Mouse (Mus musculus): ENCODE data around the gene Zcchc4. TPM values are rescaled to one million over a fixed set of nuclear protein-coding genes. Genes with fewer than 3 reads are reported as not detected.

Zcchc4 gene
- polyA plus RNA-seq (2015; fragmentation: Nextera tagmentation; extraction: Ambion mirVana): 13.0 and 15.9 TPM in 2 replicates

GRCm38 (mm10) chr5:52775237-52775636 is at the start of gene Zcchc4:
Gene Zcchc4, plus strand, starts transcription at chr5:52775409.
- H3K4me1 ChIP-seq (replicated peaks): no peaks in the 10 kb centered on the region
- H3K9ac ChIP-seq: no peak within 1 kb of the TSS
- WGBS: 66% methylated on average over 8 of the region's 8 CpGs
- H3K9me3 ChIP-seq: no peaks in the 10 kb centered on the region
- H3K27ac ChIP-seq: no peak within 1 kb of the TSS
- no peaks in the 10 kb centered on the region for H3K27me3 ChIP-seq
- no peak within 1 kb of the TSS for H3K4me3 ChIP-seq
- ATAC-seq (ENCODE audit: low FRiP score): no peak
- no peaks in the 10 kb centered on the region for H3K36me3 ChIP-seq
- no peak within 1 kb of the TSS for H3K4me2 ChIP-seq

- Histone ChIP-seq H3K36me3 (no peaks in the 10 kb centered on the region), H3K9me3 (no peaks in the 10 kb centered on the region), H3K27me3 (no peaks in the 10 kb centered on the region), H3K9ac (no peak overlapping the region), H3K4me3 (no peak overlapping the region), H3K27ac (no peak overlapping the region), H3K4me2 (no peak overlapping the region), H3K4me1 (replicated peaks) (no peaks in the 10 kb centered on the region)
- 91% methylated on average over 5 of the region's 5 CpGs for WGBS
- no peak for ATAC-seq (ENCODE audit: low FRiP score)
Observed at GRCm38 (mm10) chr5:52727747-52728146, 47.5 kb upstream of the Zcchc4 start.

- Histone ChIP-seq H3K4me2 (no peak overlapping the region), H3K27me3 (no peaks in the 10 kb centered on the region), H3K27ac (no peak overlapping the region), H3K4me1 (replicated peaks) (no peaks in the 10 kb centered on the region), H3K4me3 (no peak overlapping the region), H3K9me3 (no peaks in the 10 kb centered on the region), H3K36me3 (no peaks in the 10 kb centered on the region), H3K9ac (no peak overlapping the region)
- WGBS: 84% methylated on average over 4 of the region's 4 CpGs
- ATAC-seq (ENCODE audit: low FRiP score): no peak
Observed at GRCm38 (mm10) chr5:52732811-52733210, 42.4 kb upstream of the Zcchc4 start.

GRCm38 (mm10) chr5:52736046-52736445 is 39.2 kb upstream of the Zcchc4 start:
- no peak for ATAC-seq (ENCODE audit: low FRiP score)
- Histone ChIP-seq H3K36me3 (no peaks in the 10 kb centered on the region), H3K4me2 (no peak overlapping the region), H3K4me1 (replicated peaks) (no peaks in the 10 kb centered on the region), H3K9me3 (no peaks in the 10 kb centered on the region), H3K27me3 (no peaks in the 10 kb centered on the region), H3K27ac (no peak overlapping the region), H3K9ac (no peak overlapping the region), H3K4me3 (no peak overlapping the region)
- WGBS: 63% methylated on average over 3 of the region's 3 CpGs

- H3K9me3 ChIP-seq: no peaks in the 10 kb centered on the region
- H3K4me2 ChIP-seq: peak within 1 kb of the TSS; percentile 81
- peak within 1 kb of the TSS; percentile 60; the same call in 1 of the 2 replicates for H3K27ac ChIP-seq
- under 1% methylated on average over 67 of the region's 75 CpGs for WGBS
- H3K4me1 ChIP-seq (replicated peaks): peaks cover 6% of the 10 kb centered on the region; the same call in 1 of the 2 replicates
- peak within 1 kb of the TSS; percentile 76 for H3K9ac ChIP-seq
- ATAC-seq (ENCODE audit: low FRiP score): peak; percentile 91
- H3K27me3 ChIP-seq: no peaks in the 10 kb centered on the region
- H3K36me3 ChIP-seq: no peaks in the 10 kb centered on the region
- H3K4me3 ChIP-seq: peak within 1 kb of the TSS; percentile 73
Observed at GRCm38 (mm10) chr5:52741391-52742111, 33.7 kb upstream of the Zcchc4 start, which contains the start of gene Pi4k2b. Gene Pi4k2b, plus strand, starts transcription at chr5:52741574.

- no peaks in the 10 kb centered on the region for H3K9me3 ChIP-seq
- H3K36me3 ChIP-seq: no peaks in the 10 kb centered on the region
- no peak for ATAC-seq (ENCODE audit: low FRiP score)
- 0 out of 2 replicates have a peak overlapping the region, but pooled peaks have one; percentile 60 for H3K27ac ChIP-seq
- peaks cover 6% of the 10 kb centered on the region; the same call in 1 of the 2 replicates for H3K4me1 ChIP-seq (replicated peaks)
- peak overlapping the region; percentile 73 for H3K4me3 ChIP-seq
- H3K27me3 ChIP-seq: no peaks in the 10 kb centered on the region
- WGBS: 4% methylated on average over 17 of the region's 17 CpGs
- peak overlapping the region; percentile 76 for H3K9ac ChIP-seq
- peak overlapping the region; percentile 81 for H3K4me2 ChIP-seq
Observed at GRCm38 (mm10) chr5:52742112-52742813, 32.9 kb upstream of the Zcchc4 start.

- Histone ChIP-seq H3K4me2 (peak overlapping the region; percentile 81), H3K27me3 (no peaks in the 10 kb centered on the region), H3K27ac (no peak overlapping the region), H3K4me1 (replicated peaks) (peaks cover 6% of the 10 kb centered on the region; the same call in 1 of the 2 replicates), H3K9ac (no peak overlapping the region), H3K4me3 (no peak overlapping the region), H3K36me3 (no peaks in the 10 kb centered on the region), H3K9me3 (no peaks in the 10 kb centered on the region)
- 51% methylated on average over 4 of the region's 4 CpGs for WGBS
- ATAC-seq (ENCODE audit: low FRiP score): no peak
Observed at GRCm38 (mm10) chr5:52743231-52743630, 32.0 kb upstream of the Zcchc4 start.

- no peaks in the 10 kb centered on the region for H3K9me3 ChIP-seq
- H3K4me2 ChIP-seq: no peak overlapping the region
- H3K4me3 ChIP-seq: no peak overlapping the region
- no peak overlapping the region for H3K9ac ChIP-seq
- H3K4me1 ChIP-seq (replicated peaks): peaks cover 4% of the 10 kb centered on the region; the same call in 1 of the 2 replicates
- no peak overlapping the region for H3K27ac ChIP-seq
- no peaks in the 10 kb centered on the region for H3K27me3 ChIP-seq
- H3K36me3 ChIP-seq: no peaks in the 10 kb centered on the region
- no peak for ATAC-seq (ENCODE audit: low FRiP score)
Observed at GRCm38 (mm10) chr5:52746920-52747319, 28.3 kb upstream of the Zcchc4 start.

GRCm38 (mm10) chr5:52748732-52749131 is 26.5 kb upstream of the Zcchc4 start:
- Histone ChIP-seq H3K4me2 (no peak overlapping the region), H3K9me3 (no peaks in the 10 kb centered on the region), H3K4me1 (replicated peaks) (0 out of 2 replicates have a peak, but pooled peaks cover 2% of the 10 kb centered on the region), H3K4me3 (no peak overlapping the region), H3K9ac (no peak overlapping the region), H3K27me3 (no peaks in the 10 kb centered on the region), H3K27ac (no peak overlapping the region), H3K36me3 (no peaks in the 10 kb centered on the region)
- ATAC-seq (ENCODE audit: low FRiP score): no peak
- 84% methylated on average over 5 of the region's 5 CpGs for WGBS

GRCm38 (mm10) chr5:52753146-52753545 is 22.1 kb upstream of the Zcchc4 start:
- no peak for ATAC-seq (ENCODE audit: low FRiP score)
- Histone ChIP-seq H3K4me3 (no peak overlapping the region), H3K27me3 (no peaks in the 10 kb centered on the region), H3K9ac (no peak overlapping the region), H3K27ac (no peak overlapping the region), H3K9me3 (no peaks in the 10 kb centered on the region), H3K4me1 (replicated peaks) (no peaks in the 10 kb centered on the region), H3K36me3 (0 out of 2 replicates have a peak, but pooled peaks cover 5% of the 10 kb centered on the region), H3K4me2 (no peak overlapping the region)
- WGBS: 87% methylated on average over 9 of the region's 9 CpGs

GRCm38 (mm10) chr5:52754196-52754595 is 21.0 kb upstream of the Zcchc4 start:
- no peak for ATAC-seq (ENCODE audit: low FRiP score)
- H3K36me3 ChIP-seq: 0 out of 2 replicates have a peak, but pooled peaks cover 5% of the 10 kb centered on the region
- H3K9ac ChIP-seq: no peak overlapping the region
- H3K4me1 ChIP-seq (replicated peaks): no peaks in the 10 kb centered on the region
- no peak overlapping the region for H3K4me3 ChIP-seq
- no peaks in the 10 kb centered on the region for H3K27me3 ChIP-seq
- no peaks in the 10 kb centered on the region for H3K9me3 ChIP-seq
- H3K4me2 ChIP-seq: no peak overlapping the region
- no peak overlapping the region for H3K27ac ChIP-seq

GRCm38 (mm10) chr5:52755337-52755736 is 19.9 kb upstream of the Zcchc4 start:
- H3K27ac ChIP-seq: no peak overlapping the region
- H3K4me1 ChIP-seq (replicated peaks): no peaks in the 10 kb centered on the region
- no peaks in the 10 kb centered on the region for H3K27me3 ChIP-seq
- H3K36me3 ChIP-seq: 0 out of 2 replicates have a peak, but pooled peaks cover 5% of the 10 kb centered on the region
- H3K4me2 ChIP-seq: no peak overlapping the region
- WGBS: 95% methylated on average over 3 of the region's 3 CpGs
- no peak overlapping the region for H3K9ac ChIP-seq
- no peaks in the 10 kb centered on the region for H3K9me3 ChIP-seq
- ATAC-seq (ENCODE audit: low FRiP score): no peak
- H3K4me3 ChIP-seq: no peak overlapping the region

Measured in hindbrain, embryonic 13.5 days (tissue).